Mouse (Mus musculus): Measurements from ENCODE around the gene Tlr4. TPM values are rescaled to one million over a fixed set of nuclear protein-coding genes. Genes with fewer than 3 reads are reported as not detected.

The Tlr4 gene
- polyA plus RNA-seq, 1 experiment from 2014 or later, result 2.9 TPM

- H3K9me3 ChIP-seq (replicated peaks; ENCODE audit: control insufficient read depth, low read length), result no peaks in the 10 kb centered on the region
- no peak overlapping the region for H3K4me2 ChIP-seq (ENCODE audit: low read depth, low read length)
- no peak overlapping the region for H3K27ac ChIP-seq (ENCODE audit: low read length)
- H3K36me3 ChIP-seq (ENCODE audit: control insufficient read depth, insufficient read depth), result no peaks in the 10 kb centered on the region
- 54% methylated on average over 4 of the region's 4 CpGs for whole genome bisulfite sequencing
- H3K9ac ChIP-seq (ENCODE audit: low read length), result no peak overlapping the region
- no peaks in the 10 kb centered on the region for H3K27me3 ChIP-seq (ENCODE audit: control insufficient read depth, insufficient read depth, low read length)
- H3K4me3 ChIP-seq (ENCODE audit: low read length), result no peak overlapping the region
- no peaks in the 10 kb centered on the region for H3K4me1 ChIP-seq (ENCODE audit: control insufficient read depth, insufficient read depth, low read length)
- ATAC-seq (replicated peaks; ENCODE audit: extremely low read depth, insufficient read depth, low FRiP score), result no peak
Observed at GRCm38 (mm10) chr4:66926066-66926465, 98.7 kb downstream of the Tlr4 start.

DNA sequence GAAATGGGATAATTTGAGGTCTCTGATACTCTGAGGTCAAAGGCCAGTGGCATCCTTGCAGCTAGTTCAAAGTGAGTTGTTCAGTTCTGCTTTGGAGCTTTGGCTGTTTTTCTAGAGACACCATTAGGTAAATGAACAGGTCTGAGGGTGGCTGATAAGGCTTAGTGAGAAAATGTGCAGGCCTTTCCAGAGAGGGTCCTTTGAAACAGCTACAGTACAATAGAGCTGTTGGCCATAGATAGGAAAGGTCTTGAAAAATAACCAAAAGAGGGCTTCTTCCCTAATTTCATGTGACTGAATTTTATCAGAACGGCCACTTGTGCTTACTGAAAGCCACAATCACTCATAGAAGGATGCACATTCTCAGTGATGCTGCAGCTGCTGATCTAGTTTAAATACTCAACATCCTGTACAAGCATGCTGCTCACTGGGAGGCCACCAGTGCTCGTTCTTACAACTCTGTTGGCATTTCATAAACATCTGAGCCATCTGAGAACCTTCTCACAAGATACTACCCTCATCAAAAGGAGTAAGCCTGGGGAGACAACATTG, 100.2 kb downstream of the Tlr4 start:
- 66% methylated on average over 2 of the region's 2 CpGs for WGBS
- Histone ChIP-seq H3K9me3 (replicated peaks; ENCODE audit: control insufficient read depth, low read length) (no peaks in the 10 kb centered on the region), H3K9ac (ENCODE audit: low read length) (no peak overlapping the region), H3K4me2 (ENCODE audit: low read depth, low read length) (no peak overlapping the region), H3K27ac (ENCODE audit: low read length) (no peak overlapping the region), H3K36me3 (ENCODE audit: control insufficient read depth, insufficient read depth) (no peaks in the 10 kb centered on the region), H3K4me3 (ENCODE audit: low read length) (no peak overlapping the region), H3K27me3 (ENCODE audit: control insufficient read depth, insufficient read depth, low read length) (no peaks in the 10 kb centered on the region), H3K4me1 (ENCODE audit: control insufficient read depth, insufficient read depth, low read length) (no peaks in the 10 kb centered on the region)
- no peak for ATAC-seq (replicated peaks; ENCODE audit: extremely low read depth, insufficient read depth, low FRiP score)

GRCm38 (mm10) chr4:66938489-66939061, 111.2 kb downstream of the Tlr4 start:
- H3K9ac ChIP-seq (ENCODE audit: low read length), result no peak overlapping the region
- no peak overlapping the region for H3K4me3 ChIP-seq (ENCODE audit: low read length)
- H3K9me3 ChIP-seq (replicated peaks; ENCODE audit: control insufficient read depth, low read length), result no peaks in the 10 kb centered on the region
- H3K36me3 ChIP-seq (ENCODE audit: control insufficient read depth, insufficient read depth), result no peaks in the 10 kb centered on the region
- H3K4me1 ChIP-seq (ENCODE audit: control insufficient read depth, insufficient read depth, low read length), result no peaks in the 10 kb centered on the region
- H3K27me3 ChIP-seq (ENCODE audit: control insufficient read depth, insufficient read depth, low read length), result no peaks in the 10 kb centered on the region
- H3K27ac ChIP-seq (ENCODE audit: low read length), result no peak overlapping the region
- no peak for ATAC-seq (replicated peaks; ENCODE audit: extremely low read depth, insufficient read depth, low FRiP score)
- H3K4me2 ChIP-seq (ENCODE audit: low read depth, low read length), result no peak overlapping the region
- 66% methylated on average over 4 of the region's 4 CpGs for whole genome bisulfite sequencing

GRCm38 (mm10) chr4:66941894-66942293, 114.5 kb downstream of the Tlr4 start:
- H3K36me3 ChIP-seq (ENCODE audit: control insufficient read depth, insufficient read depth), result no peaks in the 10 kb centered on the region
- H3K9me3 ChIP-seq (replicated peaks; ENCODE audit: control insufficient read depth, low read length), result no peaks in the 10 kb centered on the region
- H3K9ac ChIP-seq (ENCODE audit: low read length), result no peak overlapping the region
- H3K4me2 ChIP-seq (ENCODE audit: low read depth, low read length), result no peak overlapping the region
- ATAC-seq (replicated peaks; ENCODE audit: extremely low read depth, insufficient read depth, low FRiP score), result no peak
- 79% methylated on average over 1 of the region's 1 CpGs for WGBS
- H3K4me3 ChIP-seq (ENCODE audit: low read length), result no peak overlapping the region
- no peak overlapping the region for H3K27ac ChIP-seq (ENCODE audit: low read length)
- no peaks in the 10 kb centered on the region for H3K27me3 ChIP-seq (ENCODE audit: control insufficient read depth, insufficient read depth, low read length)
- no peaks in the 10 kb centered on the region for H3K4me1 ChIP-seq (ENCODE audit: control insufficient read depth, insufficient read depth, low read length)

GRCm38 (mm10) chr4:66943699-66944098, 116.3 kb downstream of the Tlr4 start:
- H3K4me2 ChIP-seq (ENCODE audit: low read depth, low read length), result no peak overlapping the region
- H3K27me3 ChIP-seq (ENCODE audit: control insufficient read depth, insufficient read depth, low read length), result no peaks in the 10 kb centered on the region
- no peak overlapping the region for H3K9ac ChIP-seq (ENCODE audit: low read length)
- no peak for ATAC-seq (replicated peaks; ENCODE audit: extremely low read depth, insufficient read depth, low FRiP score)
- H3K27ac ChIP-seq (ENCODE audit: low read length), result no peak overlapping the region
- no peaks in the 10 kb centered on the region for H3K4me1 ChIP-seq (ENCODE audit: control insufficient read depth, insufficient read depth, low read length)
- H3K4me3 ChIP-seq (ENCODE audit: low read length), result no peak overlapping the region
- no peaks in the 10 kb centered on the region for H3K36me3 ChIP-seq (ENCODE audit: control insufficient read depth, insufficient read depth)
- H3K9me3 ChIP-seq (replicated peaks; ENCODE audit: control insufficient read depth, low read length), result no peaks in the 10 kb centered on the region

- Histone ChIP-seq H3K36me3 (ENCODE audit: control insufficient read depth, insufficient read depth) (no peaks in the 10 kb centered on the region), H3K9me3 (replicated peaks; ENCODE audit: control insufficient read depth, low read length) (no peaks in the 10 kb centered on the region), H3K4me1 (ENCODE audit: control insufficient read depth, insufficient read depth, low read length) (no peaks in the 10 kb centered on the region), H3K9ac (ENCODE audit: low read length) (no peak overlapping the region), H3K4me2 (ENCODE audit: low read depth, low read length) (no peak overlapping the region), H3K27me3 (ENCODE audit: control insufficient read depth, insufficient read depth, low read length) (no peaks in the 10 kb centered on the region), H3K4me3 (ENCODE audit: low read length) (no peak overlapping the region), H3K27ac (ENCODE audit: low read length) (no peak overlapping the region)
- 38% methylated on average over 1 of the region's 1 CpGs for WGBS
- no peak for ATAC-seq (replicated peaks; ENCODE audit: extremely low read depth, insufficient read depth, low FRiP score)
Observed at GRCm38 (mm10) chr4:66947657-66948056, 120.3 kb downstream of the Tlr4 start.

- Histone ChIP-seq H3K9me3 (replicated peaks; ENCODE audit: control insufficient read depth, low read length) (no peaks in the 10 kb centered on the region), H3K4me2 (ENCODE audit: low read depth, low read length) (no peak overlapping the region), H3K4me3 (ENCODE audit: low read length) (no peak overlapping the region), H3K9ac (ENCODE audit: low read length) (no peak overlapping the region), H3K27ac (ENCODE audit: low read length) (no peak overlapping the region), H3K36me3 (ENCODE audit: control insufficient read depth, insufficient read depth) (no peaks in the 10 kb centered on the region), H3K4me1 (ENCODE audit: control insufficient read depth, insufficient read depth, low read length) (peaks cover 9% of the 10 kb centered on the region), H3K27me3 (ENCODE audit: control insufficient read depth, insufficient read depth, low read length) (no peaks in the 10 kb centered on the region)
- no peak for ATAC-seq (replicated peaks; ENCODE audit: extremely low read depth, insufficient read depth, low FRiP score)
- 62% methylated on average over 3 of the region's 3 CpGs for WGBS
Observed at GRCm38 (mm10) chr4:66974918-66975317, 147.5 kb downstream of the Tlr4 start.
